Mouse (Mus musculus) B cell, adult 2 months (primary cell): ENCODE measurements at regions not wholly inside any gene's neighbourhood (a gene's known extent, or its start where the extent isn't known, plus 50 kb on each side); places are given as distances from the start of the nearest gene placed in this dataset.

Experiments
- DNase-seq, 2 experiments: peaks; one replicate each; pipeline ENCODE4 v3.0.0; 2022

- no peak for DNase-seq
Measured at GRCm38 (mm10) chr6:94806481-94807160, 106.7 kb upstream of the Lrig1 start.

DNA sequence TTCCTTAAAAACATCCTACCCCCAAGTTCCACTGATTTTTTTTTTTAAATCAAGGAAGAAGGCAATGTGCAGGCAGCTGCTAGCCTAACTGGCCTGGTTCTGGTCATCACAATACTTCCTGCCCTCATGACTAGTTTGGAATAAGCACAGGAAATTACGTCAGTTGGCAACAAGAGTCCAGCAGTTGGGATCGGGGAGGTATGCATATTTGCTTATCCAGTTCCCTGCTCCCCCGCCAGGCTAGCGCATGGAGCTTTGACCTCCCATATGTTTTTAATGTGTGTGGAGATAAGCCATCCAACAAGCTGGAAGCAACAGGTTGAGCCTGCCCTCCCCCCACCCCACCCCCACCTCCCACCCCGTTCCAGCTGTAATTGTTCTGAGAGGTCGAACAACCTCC is 105.7 kb upstream of the Lrig1 start:
- no peak for DNase-seq

DNA sequence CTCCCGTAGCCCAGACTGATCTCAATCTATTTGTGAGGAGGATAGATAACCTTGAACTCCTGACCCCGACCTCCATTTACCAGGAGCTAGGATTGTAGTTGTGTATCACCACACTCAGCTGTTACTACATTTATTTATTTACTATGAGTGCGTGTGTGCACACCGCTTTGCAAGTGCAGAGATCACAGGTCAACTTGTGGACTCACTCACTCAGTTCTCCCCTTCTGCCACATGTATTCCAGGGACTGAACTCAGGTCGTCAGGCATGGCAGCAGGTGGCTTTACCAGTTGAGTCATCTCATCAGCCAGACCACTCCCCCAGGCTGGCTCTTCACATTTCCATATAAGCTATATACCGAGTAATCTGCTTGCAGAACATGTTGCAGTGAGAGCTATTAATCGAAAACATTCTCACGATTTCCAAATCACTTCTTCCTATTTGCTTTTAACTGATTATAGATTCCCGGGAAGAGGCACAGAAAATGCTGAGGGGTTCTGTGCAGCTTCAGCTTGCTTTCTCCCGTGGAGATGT is 104.4 kb upstream of the Lrig1 start:
- no peak for DNase-seq

DNA sequence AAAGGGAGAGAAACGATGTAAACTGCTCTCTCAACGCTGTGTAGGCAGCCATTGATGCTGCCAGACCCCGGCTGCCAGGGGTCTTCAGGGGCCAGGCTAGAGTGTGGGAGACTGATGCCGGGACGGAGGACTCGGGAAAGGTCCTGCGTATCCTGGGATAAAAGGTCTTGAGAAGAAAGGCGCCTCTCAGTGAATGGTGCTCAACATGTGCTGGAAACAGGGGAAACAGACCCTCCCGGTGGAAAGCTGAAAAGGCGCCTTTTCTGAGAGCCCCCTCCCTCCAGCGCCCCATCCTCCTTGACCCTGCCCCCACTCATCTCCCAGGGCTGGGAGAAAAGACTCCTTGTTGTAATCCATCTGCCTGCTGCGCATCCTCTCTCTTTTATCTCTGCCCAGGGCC is 101.1 kb upstream of the Lrig1 start:
- no peak for DNase-seq

GRCm38 (mm10) chr6:94798545-94799211 is 98.7 kb upstream of the Lrig1 start:
- DNase-seq, result no peak

DNA sequence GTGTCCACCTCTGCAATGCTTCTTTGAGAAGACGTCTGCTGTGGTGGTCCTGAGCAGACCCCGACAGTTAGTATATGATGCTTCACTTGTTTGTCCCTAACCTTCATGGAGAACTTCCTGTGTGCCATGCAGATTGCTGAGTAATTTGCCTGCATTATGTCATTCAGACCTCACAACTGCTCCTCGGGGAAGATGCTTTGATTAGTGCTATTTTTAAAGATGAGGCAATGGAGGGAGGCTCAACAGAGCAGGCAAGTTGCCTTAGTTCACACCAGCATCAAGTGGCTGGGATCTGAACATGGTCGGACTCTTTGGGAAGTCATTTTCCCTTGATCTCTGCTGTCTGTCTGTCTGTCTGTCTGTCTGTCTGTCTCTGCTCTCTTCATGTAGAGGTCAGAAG is 95.5 kb upstream of the Lrig1 start:
- no peak for DNase-seq

- DNase-seq, result no peak
Measured at GRCm38 (mm10) chr6:94793555-94793954, 93.6 kb upstream of the Lrig1 start.

- DNase-seq, result no peak
Measured at GRCm38 (mm10) chr6:94792312-94792711, 92.4 kb upstream of the Lrig1 start.

GRCm38 (mm10) chr6:94789308-94789763 is 89.4 kb upstream of the Lrig1 start:
- no peak for DNase-seq

DNA sequence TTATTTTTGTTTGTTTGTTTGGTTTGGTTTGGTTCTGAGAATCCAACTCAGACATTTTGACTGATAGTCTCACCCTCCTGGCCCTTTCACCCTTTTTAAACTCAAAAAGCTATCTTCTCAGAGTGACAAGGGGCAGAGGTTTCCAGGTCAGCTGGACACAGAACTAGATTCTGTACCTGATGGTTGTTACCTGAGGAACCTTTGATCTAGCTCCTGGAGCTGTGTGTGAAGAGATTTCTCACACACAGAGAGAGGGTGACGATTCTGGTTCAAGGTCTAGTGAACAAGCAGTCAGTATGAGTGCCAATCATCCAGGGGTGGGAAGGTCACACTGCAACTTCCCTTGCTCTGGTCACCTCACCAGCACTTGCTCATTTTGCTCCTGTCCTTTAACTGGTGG is 83.5 kb upstream of the Lrig1 start:
- no peak for DNase-seq

- DNase-seq, result no peak
Measured at GRCm38 (mm10) chr6:94780621-94781020, 80.7 kb upstream of the Lrig1 start.

DNA sequence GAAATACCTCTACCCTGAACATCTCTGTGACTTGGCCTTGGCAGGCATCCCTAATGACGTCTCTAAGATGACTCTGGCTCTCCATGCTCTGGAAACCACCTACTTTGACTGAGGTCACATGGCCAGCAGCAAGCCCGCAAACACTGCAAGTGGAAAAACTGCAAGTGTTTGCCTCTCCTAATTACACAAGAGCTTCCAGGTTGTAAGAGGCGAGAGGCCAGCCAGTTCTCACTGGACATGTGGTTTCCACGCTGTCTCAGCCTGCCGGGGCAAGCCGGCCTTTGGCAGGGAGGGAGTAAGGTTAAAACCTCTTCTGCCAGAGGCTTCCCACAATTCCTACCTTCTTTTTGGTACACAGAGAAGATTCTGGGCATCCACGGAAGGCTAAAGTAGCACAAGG is 79.9 kb upstream of the Lrig1 start:
- DNase-seq, result no peak

DNA sequence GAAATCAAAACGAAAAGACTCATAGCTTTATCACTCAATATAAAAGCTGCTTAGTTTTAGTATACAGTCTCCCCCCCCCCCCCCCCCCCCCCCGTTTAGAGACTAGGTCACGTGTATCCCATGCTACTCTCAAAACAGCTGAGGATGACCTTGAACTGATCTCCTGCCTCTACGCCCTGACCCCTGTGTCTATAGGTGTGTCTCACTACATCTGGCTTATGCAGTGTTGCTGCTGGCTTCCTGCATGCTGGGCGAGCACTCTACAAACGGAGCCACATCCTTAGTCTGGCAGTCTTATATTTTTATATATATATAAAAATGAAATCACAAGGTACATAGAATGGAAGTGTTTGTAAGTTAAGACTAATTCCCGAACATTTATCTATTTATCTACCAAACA is 79.3 kb upstream of the Lrig1 start:
- DNase-seq, result no peak

DNA sequence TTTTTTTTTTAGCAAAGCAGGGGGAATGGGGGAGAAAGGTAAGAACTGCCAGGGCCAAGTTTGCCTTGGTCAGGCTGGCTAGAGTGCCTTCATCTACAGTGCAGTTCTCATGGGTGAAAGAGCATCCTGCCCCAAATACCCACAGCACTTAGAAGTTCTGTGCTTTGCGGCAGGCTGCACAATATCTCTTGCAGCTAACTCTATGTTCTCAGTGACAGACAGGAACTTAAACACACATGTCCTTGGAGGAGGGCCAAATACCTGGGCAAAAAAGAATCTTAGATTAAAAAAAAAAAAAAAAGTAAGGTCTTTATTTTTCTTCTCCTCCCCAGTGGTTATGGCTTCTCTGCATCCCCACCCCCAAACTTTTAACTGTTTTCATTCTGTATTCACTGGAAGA is 78.8 kb upstream of the Lrig1 start:
- no peak for DNase-seq

GRCm38 (mm10) chr6:94776585-94776984 is 76.6 kb upstream of the Lrig1 start:
- no peak for DNase-seq

- DNase-seq, result no peak
Measured at GRCm38 (mm10) chr6:94774871-94775270, 74.9 kb upstream of the Lrig1 start.

GRCm38 (mm10) chr6:94773604-94774486 is 73.9 kb upstream of the Lrig1 start:
- no peak for DNase-seq

DNA sequence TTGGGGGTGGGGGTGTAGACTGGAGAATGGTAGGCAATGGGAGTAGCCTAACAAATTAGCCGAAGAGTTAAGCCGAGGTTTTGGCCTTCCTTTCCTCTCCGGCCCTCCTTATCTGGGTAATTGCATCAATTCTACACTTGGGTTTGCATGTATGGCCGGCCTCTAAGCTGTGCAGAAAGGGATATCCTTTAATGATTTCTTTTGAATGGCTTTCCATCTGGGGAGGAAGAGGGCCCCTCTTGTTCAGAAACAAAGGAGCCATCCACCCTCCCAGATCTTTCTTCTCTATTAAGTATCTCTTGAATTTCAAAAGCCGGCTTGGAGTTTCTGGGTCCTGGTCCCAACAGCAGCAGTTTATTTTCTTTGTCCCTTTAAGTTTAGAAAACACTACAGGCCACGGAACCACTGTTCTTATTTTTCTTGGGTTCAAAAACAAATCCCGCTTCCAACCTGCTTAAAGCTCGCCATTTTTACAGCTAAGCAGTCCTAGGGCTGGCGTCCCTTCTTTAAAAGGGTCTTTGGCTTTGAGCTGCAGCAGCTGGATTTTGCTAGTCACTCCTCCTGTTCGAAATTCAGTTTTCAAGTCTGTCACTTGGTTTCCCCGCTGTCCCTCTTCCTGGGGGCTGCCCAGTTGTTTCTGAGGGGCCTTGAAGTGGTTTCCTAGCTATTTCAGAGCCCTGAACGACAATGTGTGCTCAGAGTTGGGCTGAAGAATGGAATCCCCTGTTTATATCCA is 73.1 kb upstream of the Lrig1 start:
- DNase-seq, result no peak

DNA sequence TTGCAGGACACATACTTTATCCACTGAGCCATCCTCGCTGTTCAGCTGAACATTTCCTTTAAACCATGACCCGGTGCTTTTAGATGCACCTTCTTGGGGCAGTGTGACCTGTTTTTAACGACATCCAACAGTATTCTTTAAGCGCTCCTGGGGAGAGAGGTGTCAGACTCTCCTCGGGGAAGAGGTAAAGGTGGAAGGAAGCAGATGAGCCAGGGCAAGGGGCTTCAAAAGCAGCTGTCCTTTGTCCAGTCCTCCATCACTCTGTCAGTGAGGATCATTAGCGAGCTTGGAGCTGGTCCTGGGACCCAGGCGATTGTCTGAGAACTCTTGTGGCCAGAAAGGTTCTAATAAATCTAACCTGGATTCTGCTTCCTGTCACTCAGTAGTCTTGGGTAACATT is 72.4 kb upstream of the Lrig1 start:
- DNase-seq, result no peak

DNA sequence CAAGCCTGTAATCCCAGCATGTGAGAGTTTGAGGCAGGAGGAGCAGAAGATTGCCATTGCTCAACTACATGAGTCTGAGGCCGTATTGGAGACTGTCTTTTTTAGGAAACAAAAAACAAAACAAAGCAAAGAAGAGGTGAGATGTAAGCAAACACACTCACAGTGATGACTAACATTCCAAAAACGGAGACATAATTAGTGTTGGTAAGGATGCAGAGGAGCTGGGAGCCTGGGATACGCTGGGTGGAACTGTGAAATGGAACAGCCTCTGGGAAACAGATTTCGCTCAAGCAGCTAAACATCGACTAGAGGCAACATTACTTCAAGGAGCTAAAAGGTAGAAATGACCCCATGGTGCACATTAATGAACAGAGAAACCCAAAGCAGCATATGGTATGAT is 68.3 kb upstream of the Lrig1 start:
- no peak for DNase-seq

DNA sequence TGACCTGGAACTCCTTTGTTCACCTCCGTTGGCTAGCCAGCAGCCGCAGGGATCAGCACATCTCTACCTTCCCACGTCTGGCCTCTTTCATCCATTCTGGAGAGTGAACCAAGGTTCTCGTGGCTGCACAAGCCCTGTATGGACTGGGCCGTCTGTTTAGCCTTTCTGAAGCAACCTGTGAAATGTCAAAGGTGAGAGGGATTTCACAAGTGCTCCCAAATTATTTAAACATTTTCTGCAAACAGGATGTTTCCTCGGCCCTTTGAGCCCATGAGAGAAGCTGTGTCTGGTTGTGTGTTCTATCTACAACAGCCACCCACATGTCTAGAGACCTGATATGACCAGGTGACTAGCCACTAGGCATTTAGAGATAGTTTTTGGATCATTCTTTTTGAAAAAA is 65.8 kb upstream of the Lrig1 start:
- DNase-seq, result no peak

DNA sequence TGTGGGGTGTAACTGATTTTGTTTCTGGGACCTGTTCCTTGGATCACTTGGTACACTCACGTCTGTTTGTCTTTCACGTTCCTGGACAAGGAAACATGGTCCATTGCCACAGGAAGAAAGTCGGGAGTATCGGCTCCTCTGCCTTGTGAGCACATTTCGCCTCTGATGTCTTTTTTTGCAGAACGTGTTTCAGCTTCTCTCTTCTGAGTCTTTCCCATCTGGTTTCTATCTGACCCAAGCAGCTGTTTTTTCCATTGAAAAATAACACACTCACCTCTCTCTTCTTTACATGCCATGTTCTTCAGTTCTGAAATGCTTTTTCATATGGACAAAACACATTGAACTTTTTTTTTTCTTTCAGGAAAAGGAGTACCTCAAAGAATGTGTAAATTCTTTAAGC is 61.4 kb upstream of the Lrig1 start:
- DNase-seq, result no peak

GRCm38 (mm10) chr6:94760629-94761111 is 60.7 kb upstream of the Lrig1 start:
- DNase-seq, result peak; percentile 80 to 83
